Mouse (Mus musculus): ENCODE measurements at regions not wholly inside any gene's neighbourhood (a gene's known extent, or its start where the extent isn't known, plus 50 kb on each side); places are given as distances from the start of the nearest gene placed in this dataset.
"Not testable (repeated sequence)": the region's sequence is repeated elsewhere in the genome, so short reads cannot be mapped to it uniquely, and the experiment has no call there.

- not testable (repeated sequence) for DNase-seq
Observed at GRCm38 (mm10) chr1:141066830-141067229, 820.9 kb downstream of the Kcnt2 start.

- DNase-seq = no peak
Observed at GRCm38 (mm10) chr1:141097575-141097974, 851.6 kb downstream of the Kcnt2 start.

GRCm38 (mm10) chr1:141102546-141102945 lies 856.6 kb downstream of the Kcnt2 start:
- no peak for DNase-seq

- no peak for DNase-seq
Observed at GRCm38 (mm10) chr1:141104034-141104433, 858.1 kb downstream of the Kcnt2 start.

GRCm38 (mm10) chr1:141104633-141105032 lies 858.7 kb downstream of the Kcnt2 start:
- no peak for DNase-seq

GRCm38 (mm10) chr1:141136771-141137541 lies 891.0 kb downstream of the Kcnt2 start:
- DNase-seq = no peak

GRCm38 (mm10) chr1:141140157-141140556 lies 894.2 kb downstream of the Kcnt2 start:
- not testable (repeated sequence) for DNase-seq

GRCm38 (mm10) chr1:141145759-141146158 lies 899.8 kb downstream of the Kcnt2 start:
- peak; percentile 63 for DNase-seq

GRCm38 (mm10) chr1:141149899-141150298 lies 903.9 kb downstream of the Kcnt2 start:
- DNase-seq = no peak

- no peak for DNase-seq
Observed at GRCm38 (mm10) chr1:141154572-141154971, 908.6 kb downstream of the Kcnt2 start.

- DNase-seq = no peak
Observed at GRCm38 (mm10) chr1:141161772-141162171, 915.8 kb downstream of the Kcnt2 start.

All from kidney, adult 9 months (tissue).